Mouse (Mus musculus): ENCODE data around the gene N4bp1.

The N4bp1 gene

DNA sequence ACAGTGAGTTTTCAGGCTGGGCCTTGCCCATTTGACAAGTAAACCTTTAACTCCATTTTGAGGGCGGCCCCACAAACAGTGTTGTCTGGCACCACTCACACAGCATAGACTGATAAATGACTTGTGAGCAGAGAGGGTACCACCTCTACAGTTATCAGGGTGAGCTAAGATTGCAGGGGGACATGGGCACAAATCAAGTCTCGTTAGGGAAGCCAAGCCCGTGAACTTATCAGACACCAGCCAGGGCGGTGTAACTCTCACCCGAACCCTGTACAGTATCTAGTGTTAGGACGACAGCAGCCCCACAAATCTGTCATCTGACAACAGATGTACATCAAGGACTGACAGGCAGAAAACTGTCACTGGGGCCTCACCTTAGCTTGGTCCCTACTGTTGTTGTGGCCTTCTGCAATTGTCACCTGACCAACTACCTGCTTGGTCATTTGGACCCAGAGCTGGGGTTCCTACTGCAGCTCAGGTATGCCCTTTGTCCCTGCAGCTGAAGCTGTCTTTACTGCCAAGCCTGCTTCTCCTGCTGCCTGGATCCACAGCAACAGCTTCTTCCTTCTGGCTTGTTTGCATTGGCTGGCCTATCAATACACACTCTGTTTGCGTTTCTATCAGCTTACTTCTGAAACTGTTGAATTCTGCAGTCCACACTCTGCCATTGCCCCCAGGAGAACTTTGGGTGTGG lies 12.8 kb upstream of the N4bp1 start:
- no peak for DNase-seq (ENCODE audit: low read depth in 2 of 2, low spot score in 2 of 2)

DNA sequence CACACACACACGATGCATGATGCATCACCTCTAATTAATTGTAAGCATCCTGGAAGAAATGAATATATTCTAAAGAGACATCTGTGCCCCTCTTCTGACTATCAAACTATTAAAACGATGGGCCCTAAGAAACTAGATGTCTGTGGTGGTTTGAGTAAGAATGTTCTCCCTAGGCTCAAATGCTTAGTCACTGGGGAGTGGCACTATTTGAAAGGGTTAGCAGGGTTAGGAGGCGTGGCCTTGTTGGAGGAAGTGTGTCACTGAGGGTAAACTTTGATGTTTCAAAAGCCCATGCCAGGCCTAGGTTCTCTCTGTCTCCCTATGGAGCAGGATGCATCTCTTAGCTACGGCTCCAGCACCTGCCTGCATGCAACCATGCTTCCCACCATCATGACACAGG lies 10.3 kb upstream of the N4bp1 start:
- no peak for DNase-seq (ENCODE audit: low read depth in 2 of 2, low spot score in 2 of 2)

GRCm38 (mm10) chr8:86894194-86894761 lies 9.2 kb upstream of the N4bp1 start:
- no peak for DNase-seq (ENCODE audit: low read depth in 2 of 2, low spot score in 2 of 2)

- no peak for DNase-seq (ENCODE audit: low read depth in 2 of 2, low spot score in 2 of 2)
These were observed 8.5 kb upstream of the N4bp1 start for GRCm38 (mm10) chr8:86893554-86893953.

- DNase-seq (ENCODE audit: low read depth in 2 of 2, low spot score in 2 of 2): no peak
These were observed 6.5 kb upstream of the N4bp1 start for GRCm38 (mm10) chr8:86891533-86891932.

GRCm38 (mm10) chr8:86888058-86888939 lies 3.2 kb upstream of the N4bp1 start:
- DNase-seq (ENCODE audit: low read depth in 2 of 2, low spot score in 2 of 2): peak; percentile 10 to 24

DNA sequence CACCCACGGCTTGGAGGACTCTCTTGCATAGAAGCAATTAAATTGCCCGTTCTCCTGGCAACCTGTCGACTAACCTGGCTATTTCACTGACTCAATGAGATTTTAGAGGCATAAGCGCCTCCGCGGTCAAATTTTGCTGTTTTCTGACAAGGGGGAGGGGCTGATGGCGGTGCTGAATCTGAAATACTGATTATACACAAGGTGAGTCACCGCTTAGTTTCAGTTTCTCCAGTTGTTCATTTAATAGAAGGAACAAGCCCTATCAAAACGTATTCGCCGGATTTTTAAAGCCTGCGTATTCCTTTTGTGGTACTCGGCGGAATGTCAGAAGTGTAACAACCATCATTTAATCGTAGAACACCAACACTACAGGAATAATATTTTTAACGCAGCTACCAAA lies 991 bp downstream of the N4bp1 start:
- DNase-seq (ENCODE audit: low read depth in 2 of 2, low spot score in 2 of 2): peak; percentile 33 to 61

- no peak for DNase-seq (ENCODE audit: low read depth in 2 of 2, low spot score in 2 of 2)
These were observed 2.2 kb downstream of the N4bp1 start for GRCm38 (mm10) chr8:86882568-86883478.

- no peak for DNase-seq (ENCODE audit: low read depth in 2 of 2, low spot score in 2 of 2)
These were observed 3.1 kb downstream of the N4bp1 start for GRCm38 (mm10) chr8:86881951-86882350.

DNA sequence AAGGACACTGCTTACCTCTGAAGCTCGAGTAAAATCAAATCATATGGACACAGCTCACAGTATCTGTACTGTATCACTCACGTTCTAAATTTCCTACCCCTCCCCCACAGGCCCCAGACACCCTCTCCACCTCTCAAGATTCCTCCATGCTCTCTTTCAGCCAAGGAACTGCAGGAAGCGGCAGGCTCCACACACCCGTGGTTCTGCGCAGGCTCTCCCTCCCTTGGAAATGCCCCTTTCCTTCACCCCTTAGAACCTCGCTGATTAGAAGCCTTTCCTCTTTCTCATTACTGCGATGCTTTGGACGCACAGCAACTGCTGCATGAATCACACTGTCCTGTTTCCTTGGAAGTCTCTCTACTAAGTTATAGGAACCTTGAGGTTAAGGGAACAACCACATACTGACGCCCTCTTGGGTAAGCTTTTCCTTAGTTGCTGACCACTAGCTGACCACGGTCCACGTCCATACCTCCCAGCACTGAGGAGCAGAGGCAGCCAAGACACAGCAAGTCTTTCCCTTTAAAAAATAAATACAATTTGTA lies 3.9 kb downstream of the N4bp1 start:
- DNase-seq (ENCODE audit: low read depth in 2 of 2, low spot score in 2 of 2): no peak

- no peak for DNase-seq (ENCODE audit: low read depth in 2 of 2, low spot score in 2 of 2)
These were observed 8.2 kb downstream of the N4bp1 start for GRCm38 (mm10) chr8:86876831-86877230.

DNA sequence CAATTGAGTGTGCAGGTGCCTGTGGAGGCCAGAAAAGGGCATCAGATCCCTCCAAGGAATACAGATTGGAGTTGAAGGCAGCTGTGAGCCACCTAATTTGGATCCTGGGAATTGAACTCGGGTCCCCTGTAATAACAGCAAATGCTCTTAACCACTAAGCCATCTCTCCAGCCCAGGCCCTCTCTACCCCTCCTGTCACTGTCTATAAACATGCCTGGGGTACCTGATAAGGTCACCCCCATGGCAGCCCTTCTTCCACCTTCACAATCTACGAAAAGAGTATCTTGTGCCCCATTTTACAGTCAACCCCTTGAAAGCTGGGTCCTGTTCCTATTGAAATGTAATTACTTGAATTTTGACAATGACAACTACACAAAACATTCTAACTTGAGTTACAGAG lies 11.0 kb downstream of the N4bp1 start:
- DNase-seq (ENCODE audit: low read depth in 2 of 2, low spot score in 2 of 2): no peak

GRCm38 (mm10) chr8:86873151-86873550 lies 11.9 kb downstream of the N4bp1 start:
- no peak for DNase-seq (ENCODE audit: low read depth in 2 of 2, low spot score in 2 of 2)

DNA sequence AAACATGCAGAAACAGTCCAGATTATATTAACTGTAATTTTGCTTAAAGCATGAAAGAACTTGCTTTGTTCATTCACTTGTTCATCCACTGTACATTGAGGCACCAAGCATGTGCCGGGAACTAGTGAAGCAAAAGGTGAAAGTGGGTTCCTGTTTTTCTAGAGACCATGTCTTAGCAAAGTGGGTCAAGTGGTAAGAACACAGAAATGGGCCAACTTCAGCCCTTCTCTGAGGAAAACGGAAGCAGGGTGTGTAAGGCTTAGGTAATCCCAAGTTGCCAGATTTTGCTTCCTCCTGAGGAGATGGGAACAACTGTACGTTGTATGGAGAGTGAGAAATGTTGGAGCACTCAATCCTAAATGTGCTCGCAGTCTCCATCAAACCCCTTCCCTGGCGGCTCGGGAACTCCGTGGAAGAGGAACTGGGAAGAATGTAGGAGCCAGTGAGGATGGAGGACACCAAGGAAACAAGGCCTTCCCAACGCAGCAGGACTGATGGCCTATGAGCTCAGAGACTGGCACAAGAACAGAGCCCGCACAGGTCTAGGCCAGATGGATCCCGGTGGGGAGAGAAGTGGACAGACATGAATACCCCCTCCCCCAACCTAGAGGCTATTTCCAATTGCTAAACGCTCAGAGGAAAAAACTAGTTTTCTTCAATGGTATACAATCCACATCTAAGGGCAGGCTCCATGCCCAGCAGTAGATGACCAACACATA lies 12.8 kb downstream of the N4bp1 start:
- DNase-seq (ENCODE audit: low read depth in 2 of 2, low spot score in 2 of 2): no peak

GRCm38 (mm10) chr8:86871421-86871820 lies 13.6 kb downstream of the N4bp1 start:
- DNase-seq (ENCODE audit: low read depth in 2 of 2, low spot score in 2 of 2): no peak

DNA sequence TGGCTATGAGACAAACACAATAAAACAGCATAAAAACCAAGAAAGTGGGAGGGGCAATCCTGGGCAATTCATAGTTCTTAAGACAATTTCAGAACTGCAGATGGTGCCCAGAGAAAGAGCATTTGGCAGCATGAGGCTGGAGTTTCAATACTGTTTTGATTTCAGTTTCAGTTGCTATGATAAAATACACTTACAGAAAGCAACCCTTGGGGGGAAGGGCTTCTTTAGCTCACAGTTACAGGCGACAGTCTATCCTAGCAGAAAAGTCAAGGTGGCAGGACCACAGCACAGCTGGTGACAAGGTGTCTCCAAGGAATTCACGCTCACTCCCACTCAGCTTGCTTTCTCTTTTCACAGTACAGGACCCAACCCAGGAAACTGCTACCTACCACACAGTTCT lies 14.3 kb downstream of the N4bp1 start:
- DNase-seq (ENCODE audit: low read depth in 2 of 2, low spot score in 2 of 2): no peak

DNA sequence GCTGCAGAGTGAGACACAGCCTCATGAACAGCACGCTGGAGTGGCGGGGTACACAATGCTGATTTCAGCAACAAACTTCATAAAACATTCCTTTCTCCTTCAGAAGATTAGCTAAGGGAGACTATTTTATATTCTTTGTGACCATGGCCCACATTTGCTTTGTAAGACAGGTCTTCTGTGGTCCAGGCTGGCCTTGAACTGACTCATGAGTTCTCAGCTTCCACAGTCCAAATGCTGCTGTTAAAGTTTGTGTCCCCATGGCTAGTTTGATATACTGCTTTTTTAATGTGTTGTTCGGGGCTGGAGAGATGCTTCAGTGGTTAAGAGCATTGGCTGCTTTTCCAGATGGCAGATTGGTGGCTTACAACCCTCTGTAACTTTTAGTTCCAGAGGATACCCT lies 17.0 kb downstream of the N4bp1 start:
- DNase-seq (ENCODE audit: low read depth in 2 of 2, low spot score in 2 of 2): no peak

DNA sequence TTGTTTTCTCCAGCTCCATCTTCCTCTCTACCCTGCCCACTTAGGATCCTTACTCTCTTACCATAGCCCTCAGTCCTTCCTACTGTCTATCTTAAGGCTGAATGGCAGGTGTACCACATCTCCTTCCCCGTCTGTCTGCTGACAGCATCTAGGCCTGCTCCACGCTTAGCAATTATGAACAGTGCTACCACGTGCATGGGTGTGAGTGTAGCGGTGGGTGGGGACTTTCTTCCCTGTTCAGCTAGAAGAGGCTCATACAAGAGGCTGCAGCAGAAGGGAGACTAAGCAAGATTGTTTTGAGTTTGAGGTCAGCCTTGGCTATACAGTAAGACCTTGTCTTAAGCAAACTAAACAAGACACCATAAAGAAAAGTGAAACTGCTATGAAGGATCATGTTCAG lies 20.3 kb downstream of the N4bp1 start:
- DNase-seq (ENCODE audit: low read depth in 2 of 2, low spot score in 2 of 2): no peak

GRCm38 (mm10) chr8:86862837-86863236 lies 22.2 kb downstream of the N4bp1 start:
- no peak for DNase-seq (ENCODE audit: low read depth in 2 of 2, low spot score in 2 of 2)

GRCm38 (mm10) chr8:86862155-86862816 lies 22.8 kb downstream of the N4bp1 start:
- no peak for DNase-seq (ENCODE audit: low read depth in 2 of 2, low spot score in 2 of 2)
